ENCODE assay signal across 26 mouse cellular contexts in the genomic region with DNA sequence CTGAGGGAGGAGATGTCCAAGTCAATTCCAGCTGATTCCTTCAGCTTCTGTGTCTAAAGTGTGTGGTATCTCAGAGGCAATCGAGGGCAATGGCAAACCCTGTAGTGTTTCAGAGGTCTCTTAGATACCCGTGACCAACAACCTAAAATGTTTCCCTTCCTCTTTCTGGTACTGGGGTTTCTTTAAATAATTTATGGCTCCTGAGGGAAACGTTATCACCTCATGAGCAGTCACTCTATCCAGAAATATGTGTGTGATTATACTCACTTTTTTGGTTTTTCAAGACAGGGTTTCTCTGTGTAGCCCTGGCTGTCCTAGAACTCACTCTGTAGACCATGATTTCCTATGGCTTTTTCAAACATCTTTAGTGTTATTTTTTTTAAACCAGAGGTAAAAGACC. TPM values are rescaled to one million over a fixed set of nuclear protein-coding genes. Genes with fewer than 3 reads are reported as not detected.
"Had no signal": no experiment of that assay in that cellular context is flagged by ENCODE, and none has a peak within 500 bp of the region (broad histone marks: within the 10 kb centered on the region; RNA-seq: fewer than 3 reads in every experiment).

No protein-coding gene starts in this region.

- H3K9ac ChIP-seq: heart, embryonic 13.5 days; heart, embryonic 15.5 days; hindbrain, embryonic 13.5 days; hindbrain, embryonic 15.5 days; kidney, embryonic 15.5 days; limb, embryonic 13.5 days; limb, embryonic 15.5 days; liver, embryonic 12.5 days; liver, embryonic 14.5 days had no signal

- ATAC-seq: hindbrain, postnatal 0 days; intestine, embryonic 16.5 days; liver, embryonic 12.5 days had no signal

- H3K27me3 ChIP-seq: heart, embryonic 13.5 days; heart, embryonic 15.5 days; hindbrain, embryonic 13.5 days; hindbrain, embryonic 15.5 days; kidney, embryonic 15.5 days; limb, embryonic 13.5 days; limb, embryonic 15.5 days; liver, embryonic 12.5 days had no signal

- DNase-seq: gastrocnemius, adult 2 months; gastrocnemius, postnatal 10 days; gastrocnemius, postnatal 25 days; heart, adult 18-20 months; heart, postnatal 14 days; heart, postnatal 36 days; kidney, adult 18-20 months; kidney, adult 8-10 months; kidney, postnatal 14 days; kidney, postnatal 36 days; left cerebral cortex, postnatal 4 days had no signal

- H3K36me3 ChIP-seq: heart, embryonic 13.5 days; heart, embryonic 15.5 days; hindbrain, embryonic 13.5 days; hindbrain, embryonic 15.5 days; kidney, embryonic 15.5 days; limb, embryonic 13.5 days; limb, embryonic 15.5 days; liver, embryonic 12.5 days had no signal

- H3K9me3 ChIP-seq: heart, embryonic 13.5 days; heart, embryonic 15.5 days; hindbrain, embryonic 13.5 days; hindbrain, embryonic 15.5 days; kidney, embryonic 15.5 days; limb, embryonic 13.5 days; limb, embryonic 15.5 days; liver, embryonic 12.5 days had no signal

- H3K27ac ChIP-seq: gastrocnemius, adult 2 months; heart, embryonic 13.5 days; heart, embryonic 15.5 days; hindbrain, embryonic 13.5 days; hindbrain, embryonic 15.5 days; hindbrain, postnatal 0 days; kidney, embryonic 15.5 days; kidney, postnatal 0 days; layer of hippocampus, adult 2 months; limb, embryonic 13.5 days; limb, embryonic 15.5 days; liver, embryonic 12.5 days; liver, embryonic 14.5 days had no signal

- H3K4me2 ChIP-seq: heart, embryonic 11.5 days; heart, embryonic 13.5 days; heart, embryonic 15.5 days; hindbrain, embryonic 13.5 days; hindbrain, embryonic 15.5 days; kidney, embryonic 15.5 days; limb, embryonic 13.5 days; limb, embryonic 15.5 days; liver, embryonic 12.5 days had no signal

- H3K4me3 ChIP-seq: gastrocnemius, adult 2 months; heart, embryonic 13.5 days; heart, embryonic 15.5 days; hindbrain, embryonic 13.5 days; hindbrain, embryonic 15.5 days; kidney, embryonic 15.5 days; layer of hippocampus, adult 2 months; limb, embryonic 13.5 days; limb, embryonic 15.5 days; liver, embryonic 12.5 days had no signal

RNA-seq across cellular contexts. Expression of gene Mpv17l, which starts 4.3 kb away (rescaled TPM):
- total RNA-seq: granulocyte monocyte progenitor cell, adult 5-6 weeks had no signal
